Mouse (Mus musculus) embryonic fibroblast, embryonic 13.5 days (primary cell): ENCODE measurements around the gene Zmiz1. TPM values are rescaled to one million over a fixed set of nuclear protein-coding genes. Genes with fewer than 3 reads are reported as not detected.

Experiments used
- H3K27ac ChIP-seq: 2 replicates; pipeline ENCODE4 v1.5.1; 2012; ENCODE audit warnings: low read length, control low read depth, inconsistent platforms; ENCODE audit not compliant: insufficient read depth
- H3K4me1 ChIP-seq: 2 replicates; pipeline ENCODE4 v1.6.1; 2011; ENCODE audit warnings: low read length; ENCODE audit not compliant: control insufficient read depth, insufficient read depth
- H3K4me3 ChIP-seq: 2 replicates; pipeline ENCODE4 v1.5.1; 2011; ENCODE audit warnings: mild to moderate bottlenecking, control low read depth, low read length; ENCODE audit not compliant: insufficient read depth
- CTCF ChIP-seq: IDR thresholded peaks from 2 replicates; pipeline ENCODE4 v1.5.1; 2011; ENCODE audit warnings: mild to moderate bottlenecking, control low read depth, low read length, moderate library complexity, borderline replicate concordance; ENCODE audit not compliant: insufficient read depth
- POLR2A ChIP-seq: IDR thresholded peaks from 2 replicates; pipeline ENCODE4 v1.6.1; 2011; ENCODE audit warnings: low read depth, mild to moderate bottlenecking, control low read depth, low read length, moderate library complexity
- polyA plus RNA-seq: library from polyadenylated mRNA; stranded (reverse); fragments of >200 nt; gene quantifications from 2 replicates; pipeline ENCODE4 v1.2.4, GENCODE M21; 2011; ENCODE audit warnings: low read depth; ENCODE audit not compliant: missing spikeins, insufficient read length

Zmiz1 gene
- polyA plus RNA-seq, 1 experiment: 61.9 TPM

- no peak for TF ChIP-seq CTCF
- H3K4me3 ChIP-seq: no peak overlapping the region
- no peaks in the 10 kb centered on the region for H3K4me1 ChIP-seq
- H3K27ac ChIP-seq: no peak overlapping the region
These were observed 171.8 kb downstream of the Zmiz1 start for GRCm38 (mm10) chr14:25630647-25631409.

DNA sequence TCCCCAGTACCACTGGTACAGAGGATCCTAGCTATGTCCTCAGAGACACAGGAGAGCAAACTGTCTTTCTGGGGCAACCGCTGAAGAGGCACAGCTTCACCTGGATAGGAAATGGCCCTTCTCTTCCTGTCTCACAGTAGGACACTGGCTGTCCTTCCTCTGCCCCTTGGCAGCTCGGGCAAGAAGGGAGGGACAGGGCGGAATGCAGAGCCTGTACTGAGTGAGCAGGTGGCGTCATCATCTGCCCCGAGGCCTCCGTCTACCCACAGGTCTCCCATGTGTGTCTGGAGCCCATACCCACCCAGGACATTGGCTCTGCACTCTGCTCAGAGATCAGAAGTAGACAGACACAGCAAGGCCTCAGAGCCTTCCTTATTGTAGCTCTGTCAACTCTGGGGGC, 172.5 kb downstream of the Zmiz1 start:
- no peak overlapping the region for H3K27ac ChIP-seq
- no peak overlapping the region for H3K4me3 ChIP-seq
- no peaks in the 10 kb centered on the region for H3K4me1 ChIP-seq
- no peak for TF ChIP-seq CTCF
- no peak for TF ChIP-seq POLR2A

GRCm38 (mm10) chr14:25633539-25634300, 174.7 kb downstream of the Zmiz1 start:
- no peaks in the 10 kb centered on the region for H3K4me1 ChIP-seq
- no peak overlapping the region for H3K27ac ChIP-seq
- TF ChIP-seq POLR2A: no peak
- no peak for TF ChIP-seq CTCF
- no peak overlapping the region for H3K4me3 ChIP-seq

DNA sequence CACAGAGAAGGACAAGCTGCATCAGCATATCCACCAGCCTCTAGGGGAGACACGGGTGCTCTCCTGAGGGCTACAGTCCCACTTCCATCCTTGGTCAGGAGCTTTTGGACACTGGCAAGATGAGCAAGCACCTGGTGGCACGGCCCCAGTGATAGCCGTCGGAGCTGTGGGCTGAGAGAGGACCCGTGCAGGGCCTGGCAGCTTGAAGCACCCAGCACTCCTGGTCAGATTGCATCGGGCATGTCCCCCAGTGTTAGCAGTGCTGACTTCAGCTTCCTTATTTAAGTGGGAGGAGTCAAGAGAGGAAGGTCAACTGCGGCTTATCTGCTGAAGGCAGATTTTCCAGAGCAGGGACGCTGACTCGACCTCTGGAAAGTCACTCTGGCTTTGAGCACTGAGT, 175.3 kb downstream of the Zmiz1 start:
- TF ChIP-seq CTCF (no peak), POLR2A (no peak)
- Histone ChIP-seq H3K4me3 (no peak overlapping the region), H3K4me1 (no peaks in the 10 kb centered on the region), H3K27ac (no peak overlapping the region)

DNA sequence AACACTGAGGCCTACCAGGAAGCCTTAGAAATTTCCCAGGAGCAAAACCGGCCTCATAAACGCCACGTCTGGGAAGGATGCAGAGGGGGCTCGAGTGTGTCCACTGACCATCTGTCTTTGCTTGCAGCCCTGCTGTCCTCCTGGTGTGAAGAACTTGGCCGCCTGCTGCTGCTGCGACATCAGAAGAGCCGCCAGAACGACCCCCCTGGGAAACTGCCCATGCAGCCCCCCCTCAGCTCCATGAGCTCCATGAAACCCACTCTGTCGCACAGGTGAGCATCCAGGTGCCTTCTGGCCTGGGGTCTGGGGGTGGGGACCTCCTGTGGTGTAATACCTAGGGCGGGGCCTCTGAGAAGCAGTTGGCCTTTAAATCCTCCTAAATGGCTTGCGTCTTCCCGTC, 176.8 kb downstream of the Zmiz1 start:
- Histone ChIP-seq H3K4me3 (no peak overlapping the region), H3K27ac (no peak overlapping the region), H3K4me1 (no peaks in the 10 kb centered on the region)
- TF ChIP-seq POLR2A (no peak), CTCF (no peak)

- no peaks in the 10 kb centered on the region for H3K4me1 ChIP-seq
- TF ChIP-seq CTCF: no peak
- TF ChIP-seq POLR2A: no peak
- no peak overlapping the region for H3K4me3 ChIP-seq
- H3K27ac ChIP-seq: no peak overlapping the region
These were observed 177.3 kb downstream of the Zmiz1 start for GRCm38 (mm10) chr14:25636297-25636696.

DNA sequence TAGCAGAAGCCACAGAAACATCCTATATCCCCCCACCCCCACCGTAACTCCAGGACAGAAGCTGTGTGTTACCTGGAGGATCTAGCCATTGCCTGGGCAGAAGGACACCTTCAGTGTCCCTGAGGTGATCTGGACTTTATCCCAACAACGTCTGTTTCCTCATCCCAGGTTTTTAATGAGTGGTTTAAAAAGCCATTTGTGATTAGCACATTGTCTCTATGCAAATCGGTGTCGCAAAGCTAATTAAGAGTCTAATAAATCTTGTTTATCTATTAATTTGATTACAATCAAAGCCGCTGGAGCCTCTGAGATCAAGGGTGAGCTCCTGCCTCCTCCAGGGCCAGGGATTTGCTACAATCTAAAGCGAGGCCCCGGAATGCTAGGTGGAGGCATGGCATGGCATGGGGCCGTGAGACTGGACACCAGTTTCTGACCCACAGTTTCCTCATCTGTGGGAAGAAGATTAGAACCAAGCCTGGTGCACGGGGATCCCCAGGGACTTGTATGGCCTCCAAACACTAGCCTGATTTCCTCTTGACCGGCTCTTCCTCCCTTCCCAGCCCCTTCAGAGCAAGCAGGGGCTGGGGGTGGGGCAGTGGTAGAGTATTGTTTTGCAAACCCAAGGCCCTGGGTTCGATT, 180.3 kb downstream of the Zmiz1 start:
- Histone ChIP-seq H3K4me3 (no peak overlapping the region), H3K27ac (no peak overlapping the region), H3K4me1 (no peaks in the 10 kb centered on the region)
- TF ChIP-seq CTCF (no peak), POLR2A (no peak)

- Histone ChIP-seq H3K27ac (no peak overlapping the region), H3K4me1 (no peaks in the 10 kb centered on the region), H3K4me3 (no peak overlapping the region)
- no peak for TF ChIP-seq POLR2A
- TF ChIP-seq CTCF: no peak
These were observed 181.0 kb downstream of the Zmiz1 start for GRCm38 (mm10) chr14:25639979-25640378.

DNA sequence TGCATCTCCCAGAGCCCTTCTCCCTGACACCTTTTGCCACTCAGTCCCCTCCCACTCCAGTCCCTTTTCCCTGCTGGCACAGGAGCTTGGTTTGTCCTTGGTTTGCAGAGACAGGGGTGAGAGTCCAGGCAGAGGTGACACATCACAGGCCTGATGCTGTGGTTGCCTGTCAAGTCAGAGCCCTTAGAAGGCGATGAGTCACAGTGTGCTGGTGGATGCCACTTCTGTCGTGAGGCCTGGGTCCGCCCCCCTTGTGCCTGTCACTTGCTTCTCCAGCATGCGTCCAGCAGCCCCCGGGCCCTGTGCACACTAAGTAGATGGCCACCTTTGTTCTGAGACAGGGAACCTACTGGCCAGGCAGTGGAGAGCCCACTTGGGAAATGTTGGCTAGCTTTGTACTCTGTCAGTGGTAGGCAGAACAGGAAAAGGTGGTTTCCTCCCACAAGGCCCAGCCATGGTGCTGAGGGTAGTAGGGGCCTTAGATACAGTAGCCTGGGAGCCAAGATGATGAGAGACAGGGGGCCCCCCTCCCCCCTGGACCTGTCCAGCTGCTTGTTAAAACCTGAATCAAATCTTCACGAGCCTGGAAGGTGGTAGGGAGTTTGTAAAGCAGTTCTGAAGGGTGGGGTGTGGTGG, 181.6 kb downstream of the Zmiz1 start:
- H3K27ac ChIP-seq: no peak overlapping the region
- H3K4me1 ChIP-seq: no peaks in the 10 kb centered on the region
- H3K4me3 ChIP-seq: no peak overlapping the region
- TF ChIP-seq POLR2A: no peak
- no peak for TF ChIP-seq CTCF
